Mouse (Mus musculus) monocyte, adult 2 months (primary cell): ENCODE results near the gene Rnf181.

ENCODE experiments used
- DNase-seq, 2 experiments: peaks; one replicate each; pipeline ENCODE4 v3.0.0; 2022; ENCODE audit warnings: low spot score in 2 of 2, low read depth in 1 of 2

Gene Rnf181

DNA sequence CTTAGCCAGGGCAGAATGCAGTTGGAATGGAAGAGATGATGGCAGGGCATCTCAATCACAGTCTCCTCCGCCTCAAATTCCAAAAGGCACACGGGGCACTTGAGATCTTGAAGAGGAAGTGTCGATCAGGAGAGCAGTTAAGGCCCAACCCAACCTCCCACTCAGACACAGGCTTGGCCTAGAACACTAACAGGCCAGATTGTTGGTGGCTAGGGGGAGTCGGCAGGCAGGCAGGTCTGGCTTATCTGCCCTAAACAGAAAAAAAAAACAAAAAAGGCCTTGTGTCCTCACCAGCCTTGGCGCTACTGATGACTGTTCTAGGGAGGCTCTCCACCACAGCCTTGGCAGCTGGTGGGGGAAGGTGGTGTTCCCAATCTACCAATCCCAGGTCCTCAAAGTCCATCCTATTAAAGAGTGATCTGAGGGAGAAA lies 5.6 kb downstream of the Rnf181 start:
- DNase-seq, result no peak

DNA sequence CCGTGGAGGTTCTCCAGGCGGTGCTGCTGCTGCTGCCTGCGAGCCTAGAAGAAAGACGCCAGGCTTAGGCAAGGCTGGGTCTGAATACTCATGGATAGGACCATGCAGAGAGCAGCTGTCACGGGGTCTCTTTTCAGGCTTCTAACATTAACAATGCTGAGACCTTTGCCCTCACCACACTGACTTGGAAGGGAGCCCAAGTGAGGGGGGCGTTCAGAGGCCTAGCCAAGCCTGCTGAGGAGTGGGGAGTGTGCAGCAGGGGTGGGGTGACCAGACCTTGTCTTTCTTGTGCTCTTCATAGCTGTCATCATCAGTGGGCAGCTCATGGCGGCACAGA lies 6.2 kb downstream of the Rnf181 start:
- no peak for DNase-seq

DNA sequence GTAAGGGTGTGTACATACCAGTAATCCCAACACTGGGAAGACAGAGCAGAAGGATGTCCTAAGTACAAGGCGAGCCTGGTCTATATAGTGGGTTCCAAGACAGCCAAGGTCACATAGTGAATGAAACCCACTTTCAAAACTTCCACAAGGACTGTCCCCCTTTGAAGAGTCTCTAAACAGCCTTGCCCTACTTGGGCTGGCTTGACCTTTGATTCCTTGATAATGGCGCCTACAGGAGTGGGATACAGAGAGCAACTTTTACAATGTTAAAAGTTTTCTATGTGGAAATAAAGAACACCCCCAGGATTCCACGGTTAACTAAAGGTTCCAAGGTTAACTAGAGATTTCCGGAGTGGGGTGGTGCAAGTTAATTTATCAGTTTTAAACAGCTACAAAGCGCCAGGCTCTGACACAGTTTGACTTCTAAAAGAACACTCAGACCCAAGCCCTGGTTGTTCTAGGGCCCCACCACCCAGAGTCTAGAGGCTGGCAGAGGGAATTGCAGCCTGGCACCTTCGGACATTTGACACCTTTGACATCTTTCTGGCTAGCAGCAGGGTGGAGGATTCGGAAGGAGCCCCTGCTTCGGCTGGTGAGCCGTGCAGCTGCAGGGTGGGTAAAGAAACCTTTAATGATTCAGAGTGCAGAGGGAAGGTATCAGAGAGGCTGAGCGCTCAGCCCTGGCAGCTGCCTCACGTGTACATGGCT lies 6.7 kb downstream of the Rnf181 start:
- no peak for DNase-seq

DNA sequence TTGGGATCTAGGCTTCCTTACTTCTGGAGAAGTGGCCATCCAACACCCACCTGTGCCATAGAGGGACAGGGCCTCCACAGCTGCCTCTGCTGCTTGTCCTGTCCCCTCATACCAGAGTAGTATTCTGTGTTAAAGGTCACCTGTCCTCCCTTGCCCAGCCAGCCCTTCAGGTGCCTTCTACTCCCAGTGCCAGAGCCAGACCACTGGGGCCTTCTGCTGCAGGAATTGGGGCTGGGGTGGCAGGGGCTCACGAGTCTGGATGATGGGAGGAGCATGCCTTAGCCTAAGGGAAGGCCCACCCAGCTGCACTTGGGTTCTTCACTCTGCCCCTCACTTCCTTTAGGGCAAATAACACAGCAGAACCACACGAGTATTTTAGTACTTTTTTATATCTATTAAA lies 7.4 kb downstream of the Rnf181 start:
- no peak for DNase-seq

DNA sequence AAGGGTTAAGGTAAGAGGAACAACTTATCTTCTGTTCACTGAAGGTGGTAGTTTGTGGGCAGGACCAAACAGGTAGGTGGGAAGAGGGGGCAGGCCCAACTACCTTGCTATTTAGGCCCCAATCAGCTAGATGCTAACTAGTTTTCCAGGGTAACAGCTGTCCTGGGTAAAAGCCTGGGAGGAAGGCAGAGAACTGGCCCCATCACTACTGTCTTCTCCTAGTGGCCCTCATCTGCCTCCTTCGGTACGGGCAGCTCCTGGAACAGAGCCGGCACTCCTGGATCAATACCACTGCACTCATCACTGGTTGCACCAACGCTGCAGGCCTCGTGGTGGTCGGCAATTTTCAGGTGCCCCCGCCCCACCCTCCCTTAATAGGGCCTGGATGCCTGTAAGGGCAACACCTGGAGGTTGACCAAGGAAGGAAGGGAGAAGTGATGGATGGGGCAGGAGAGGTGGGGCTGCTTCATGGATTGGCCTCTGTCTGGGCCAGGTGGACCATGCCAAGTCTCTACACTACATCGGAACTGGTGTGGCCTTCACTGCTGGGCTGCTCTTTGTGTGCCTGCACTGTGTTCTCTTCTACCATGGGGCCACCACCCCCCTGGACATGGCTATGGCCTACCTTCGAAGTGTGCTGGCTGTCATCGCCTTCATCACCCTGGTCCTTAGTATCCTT lies 8.5 kb downstream of the Rnf181 start:
- DNase-seq, result no peak

DNA sequence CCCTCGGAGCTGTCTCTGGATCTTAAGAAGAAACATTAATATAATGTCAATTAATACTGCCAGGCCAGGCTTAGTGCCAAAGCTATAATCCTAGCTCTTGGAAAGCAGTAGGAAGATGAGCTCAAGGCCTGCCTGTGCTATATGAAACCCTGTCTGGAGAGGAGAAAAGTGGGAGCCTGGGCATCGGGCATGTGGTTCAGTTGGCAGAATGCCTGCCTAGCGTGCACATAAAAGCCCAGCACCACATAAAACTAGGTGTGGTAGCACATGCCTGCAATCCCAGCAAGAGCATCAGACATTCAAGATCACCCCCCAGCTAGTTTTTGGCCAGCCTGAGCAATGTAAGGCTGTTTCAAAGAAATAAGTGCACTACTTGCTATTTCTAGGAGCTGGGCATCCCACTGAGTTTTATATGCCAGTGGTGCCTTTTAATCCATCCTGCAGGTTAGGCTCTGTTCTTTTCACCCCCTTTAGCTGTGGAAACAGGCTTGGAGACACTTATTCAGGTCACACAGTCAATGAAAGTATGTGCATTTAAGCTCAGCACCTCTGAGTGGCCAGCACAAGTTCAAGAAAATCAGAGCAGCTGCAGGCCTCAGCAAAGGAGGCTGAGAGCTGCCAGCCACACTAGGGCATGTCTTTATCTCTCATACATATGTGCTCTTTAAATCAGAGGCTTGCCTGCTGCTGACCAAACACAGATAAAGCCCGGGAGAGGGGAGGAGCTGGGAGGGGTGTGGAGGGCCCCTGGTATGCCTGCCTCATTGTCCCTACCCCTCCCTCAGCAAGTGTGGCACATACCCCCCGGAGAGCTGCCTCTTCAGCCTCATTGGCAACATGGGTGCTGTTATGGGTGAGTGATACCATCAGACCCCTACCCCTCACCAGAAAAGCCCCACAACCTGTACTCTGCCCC lies 9.3 kb downstream of the Rnf181 start:
- DNase-seq, result no peak

DNA sequence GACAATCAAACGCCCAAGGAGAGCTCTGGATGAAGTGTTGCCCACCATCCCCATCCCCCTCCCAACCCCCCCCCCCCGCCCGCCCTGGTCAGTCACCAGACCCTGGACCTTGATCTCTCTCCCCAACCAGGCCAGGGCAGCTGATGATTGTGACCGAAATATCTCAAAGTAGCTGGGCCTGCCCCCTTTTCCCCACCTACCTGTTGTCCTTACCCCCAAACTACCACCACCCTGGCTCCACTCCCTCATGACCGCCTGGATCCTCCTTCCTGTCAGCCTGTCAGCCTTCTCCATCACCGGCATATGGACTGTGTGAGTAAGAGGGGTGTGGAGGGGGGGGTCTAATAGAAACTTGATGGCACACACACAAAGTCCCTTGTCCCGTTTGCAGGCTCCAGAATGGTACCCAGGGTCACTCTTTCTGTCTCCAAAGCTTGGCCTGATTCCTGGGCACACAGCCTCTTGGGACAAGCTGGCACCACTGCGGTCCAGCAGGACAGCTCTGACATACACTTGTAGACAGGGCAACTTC lies 10.7 kb downstream of the Rnf181 start:
- no peak for DNase-seq

DNA sequence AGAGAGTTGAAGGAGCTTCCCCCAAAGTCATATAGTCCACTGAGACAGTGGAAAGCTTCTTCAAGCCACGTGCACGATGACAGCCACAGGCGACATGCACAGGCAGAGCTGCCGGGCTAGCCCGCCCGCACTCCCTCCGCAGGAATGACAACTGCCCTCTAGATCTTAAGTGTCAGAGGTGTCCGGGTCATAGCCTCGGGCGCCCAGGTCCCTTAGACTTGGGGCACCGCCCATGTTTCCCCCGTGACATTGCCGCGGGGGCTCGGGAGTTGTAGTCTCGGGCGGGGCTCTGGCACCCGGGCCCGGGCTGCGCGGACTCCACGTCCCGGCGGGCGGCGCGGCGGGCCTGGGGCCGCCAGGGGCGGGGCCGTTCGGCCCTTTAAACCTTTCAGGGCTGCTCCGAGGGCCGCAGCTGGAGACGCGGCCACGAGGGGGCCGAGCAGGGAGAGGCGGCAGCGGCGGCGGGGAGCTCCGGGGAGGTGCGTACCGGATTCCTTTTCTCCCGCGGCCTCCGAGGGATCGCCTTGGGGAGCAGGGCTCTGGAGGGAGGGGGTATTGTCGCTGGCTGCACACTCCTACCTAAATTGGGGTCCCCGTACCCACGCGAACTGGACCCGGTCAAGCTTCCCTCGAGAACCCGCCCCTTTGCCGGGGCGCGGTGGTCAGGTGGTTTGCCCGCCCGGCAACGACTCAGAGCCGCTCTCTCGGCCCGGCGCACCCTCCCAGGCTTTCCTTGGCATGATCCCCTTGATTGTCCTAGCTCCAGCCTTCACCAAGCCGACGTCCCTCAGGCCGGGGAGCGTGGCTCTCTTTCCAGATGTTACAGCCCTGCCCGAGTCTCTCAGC lies 11.5 kb downstream of the Rnf181 start, which contains the start of gene Tmem150a:
Tmem150a (plus strand) TSS at position 382 of the 846 bp plus-strand sequence.
- DNase-seq, result peak in 1 of 2 experiments; percentile 9

DNA sequence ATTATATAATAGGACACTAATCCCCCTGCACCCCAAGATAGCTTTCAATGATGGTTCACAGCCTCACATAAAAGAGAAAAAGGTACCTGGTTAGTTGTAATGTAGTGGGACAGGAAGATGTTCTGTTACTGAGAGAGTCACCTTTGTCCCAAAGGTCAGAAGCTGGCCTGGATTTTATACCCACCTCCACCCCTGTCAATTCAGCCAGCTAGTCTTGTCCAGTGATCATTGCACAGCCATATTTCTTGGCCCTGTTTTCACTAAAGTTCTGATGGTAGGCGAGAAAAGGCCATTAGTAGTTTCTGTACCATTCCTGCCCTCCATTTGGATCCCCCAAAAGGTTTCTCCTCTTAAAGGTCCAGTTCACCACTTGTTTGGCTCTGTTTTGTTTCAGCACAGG lies 12.7 kb downstream of the Rnf181 start:
- DNase-seq, result no peak

DNA sequence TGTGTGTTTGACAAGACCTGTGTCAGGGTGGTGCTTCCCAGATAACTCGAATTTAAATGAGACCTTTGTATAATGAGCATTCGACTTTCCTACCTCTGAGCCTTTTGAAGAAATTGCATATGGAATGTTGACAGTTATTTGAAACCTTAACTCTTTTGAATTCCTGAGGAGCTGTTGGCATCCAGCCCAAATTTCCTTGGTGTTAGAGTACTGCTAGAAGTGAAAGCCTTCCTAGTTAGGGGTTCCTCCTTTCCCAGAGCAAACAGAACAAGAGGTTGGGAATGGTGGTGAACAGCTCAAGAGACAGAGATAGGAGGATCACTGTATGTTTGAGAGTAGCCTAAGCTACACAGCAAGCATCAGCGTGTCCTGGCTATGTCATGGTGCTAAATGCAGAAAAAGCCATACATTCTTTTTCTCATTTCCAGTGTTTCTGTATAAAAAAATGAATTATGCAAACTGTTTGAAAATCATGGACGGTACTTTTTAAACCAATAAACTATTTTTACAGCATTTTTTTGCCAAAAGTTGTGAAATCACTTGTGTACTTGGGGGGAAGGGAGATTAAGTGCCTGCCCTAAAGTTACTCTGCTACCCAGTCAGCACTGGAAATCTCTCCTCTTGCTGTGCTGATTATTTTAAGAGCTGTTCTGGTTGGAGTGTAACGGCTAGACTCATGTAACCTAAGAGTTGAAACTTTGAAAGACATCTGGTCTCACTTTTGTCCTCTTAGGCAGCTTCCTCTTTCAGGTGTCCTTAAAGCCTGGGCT lies 13.9 kb downstream of the Rnf181 start:
- DNase-seq, result no peak

DNA sequence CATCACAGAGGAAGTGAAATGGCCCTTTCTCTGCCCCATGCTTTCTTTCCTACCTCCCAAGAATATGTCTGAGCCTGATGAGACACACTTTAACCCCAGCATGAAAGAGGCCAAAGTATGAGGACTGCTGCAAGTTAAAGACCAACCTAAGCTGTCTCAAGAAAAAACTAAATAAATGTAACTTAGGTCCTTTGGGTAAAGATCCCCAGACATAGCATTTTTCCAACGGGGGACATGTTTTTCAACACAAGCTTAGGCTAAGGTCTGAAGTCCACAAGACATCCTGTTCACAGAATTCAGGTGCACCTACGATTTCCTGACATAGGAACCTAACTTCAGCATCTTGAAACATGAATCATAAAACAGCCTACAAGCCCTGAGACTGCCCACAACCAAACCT lies 16.5 kb downstream of the Rnf181 start:
- DNase-seq, result no peak

DNA sequence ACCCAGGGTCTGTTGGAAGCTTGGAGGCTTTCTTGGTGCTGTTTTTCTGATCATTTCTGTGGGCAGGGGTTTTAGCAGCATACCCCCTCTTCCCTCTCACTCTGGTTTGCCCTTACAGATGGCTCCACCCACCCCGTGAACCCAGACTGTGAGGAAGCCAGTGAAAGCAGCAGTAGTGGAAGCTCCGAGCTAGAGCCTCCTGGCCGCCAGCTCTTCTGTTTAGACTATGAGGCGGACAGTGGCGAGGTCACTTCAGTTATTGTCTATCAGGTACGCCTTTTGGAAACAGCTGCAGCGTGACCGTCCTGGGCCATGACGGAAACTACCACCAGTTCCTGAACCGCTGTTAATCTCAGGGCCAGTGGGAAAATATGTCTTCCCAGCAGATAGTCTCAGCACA lies 18.3 kb downstream of the Rnf181 start:
- no peak for DNase-seq

DNA sequence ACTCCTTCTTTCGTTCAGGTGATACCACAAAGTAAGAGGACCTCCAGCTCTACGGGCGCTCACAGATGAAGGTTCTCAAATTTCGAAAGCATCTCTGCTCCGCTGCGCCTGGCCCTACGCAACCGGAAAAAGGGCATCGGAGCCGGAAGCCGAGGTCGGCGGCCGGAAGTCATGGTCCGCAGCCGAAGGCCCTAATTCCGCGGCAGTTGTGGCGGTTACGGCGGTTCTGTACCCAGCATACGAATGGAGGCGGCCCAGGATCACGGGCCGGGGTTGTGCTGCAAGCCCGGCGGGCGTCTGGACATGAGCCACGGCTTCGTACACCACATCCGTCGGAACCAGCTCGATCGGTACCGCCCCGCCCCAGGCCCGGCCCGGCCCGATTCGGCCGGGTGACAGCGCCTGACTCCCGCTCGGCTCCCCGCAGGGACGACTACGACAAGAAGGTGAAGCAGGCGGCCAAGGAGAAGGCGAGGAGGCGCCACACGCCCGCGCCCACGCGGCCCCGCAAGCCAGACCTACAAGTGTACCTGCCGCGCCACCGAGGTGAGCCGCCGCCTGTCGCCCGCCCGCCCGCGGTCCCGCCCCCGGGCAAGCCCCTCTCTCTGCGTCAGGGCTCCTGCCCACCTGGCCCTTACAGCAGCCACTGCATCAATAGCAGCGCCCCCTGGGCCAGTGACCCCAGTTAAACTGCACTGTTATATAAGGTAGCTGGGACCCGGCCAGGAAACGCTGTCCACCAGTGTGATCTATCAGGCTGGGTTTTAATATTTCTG lies 19.4 kb downstream of the Rnf181 start, which contains the start of gene 0610030E20Rik:
0610030E20Rik (plus strand) TSS at position 152 of the 776 bp plus-strand sequence.
- DNase-seq, result peak in 1 of 2 experiments; percentile 52

DNA sequence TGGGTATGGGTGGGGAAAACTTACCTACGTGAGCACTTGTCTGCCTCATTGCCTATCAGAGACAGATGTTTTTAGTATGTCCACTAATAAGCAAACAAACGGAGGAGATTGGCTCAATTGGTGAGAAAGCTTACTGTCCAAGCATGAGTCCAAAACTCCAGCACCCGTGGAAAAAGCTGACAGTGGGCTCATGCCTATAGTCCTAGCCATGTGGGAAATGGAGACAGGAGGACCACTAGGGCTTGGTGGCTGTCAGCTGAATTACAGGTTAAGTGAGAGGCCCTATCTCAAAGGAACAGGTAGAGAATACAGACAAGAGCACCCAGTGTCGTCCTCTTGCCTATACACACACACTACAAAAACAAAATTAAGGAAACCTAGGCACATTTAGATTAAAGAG lies 20.5 kb downstream of the Rnf181 start:
- no peak for DNase-seq

DNA sequence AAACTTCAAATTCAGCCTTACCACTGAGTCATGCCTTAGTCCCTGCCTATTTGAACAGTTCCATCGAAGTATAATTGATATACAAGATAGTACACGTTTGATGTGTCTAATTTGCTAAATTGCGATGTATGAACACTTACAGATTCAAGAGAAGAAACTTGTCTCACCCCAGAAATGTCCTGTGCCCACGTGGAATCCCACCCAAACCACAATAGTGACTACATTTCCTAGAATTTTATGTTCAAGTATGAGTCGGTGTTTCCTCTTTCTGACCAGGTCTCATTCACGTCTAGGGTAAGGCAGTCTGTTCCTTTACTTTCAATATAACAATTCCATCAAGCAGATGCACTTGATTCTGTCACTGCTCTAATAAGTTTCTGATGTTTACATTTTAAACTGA lies 21.1 kb downstream of the Rnf181 start:
- DNase-seq, result no peak

DNA sequence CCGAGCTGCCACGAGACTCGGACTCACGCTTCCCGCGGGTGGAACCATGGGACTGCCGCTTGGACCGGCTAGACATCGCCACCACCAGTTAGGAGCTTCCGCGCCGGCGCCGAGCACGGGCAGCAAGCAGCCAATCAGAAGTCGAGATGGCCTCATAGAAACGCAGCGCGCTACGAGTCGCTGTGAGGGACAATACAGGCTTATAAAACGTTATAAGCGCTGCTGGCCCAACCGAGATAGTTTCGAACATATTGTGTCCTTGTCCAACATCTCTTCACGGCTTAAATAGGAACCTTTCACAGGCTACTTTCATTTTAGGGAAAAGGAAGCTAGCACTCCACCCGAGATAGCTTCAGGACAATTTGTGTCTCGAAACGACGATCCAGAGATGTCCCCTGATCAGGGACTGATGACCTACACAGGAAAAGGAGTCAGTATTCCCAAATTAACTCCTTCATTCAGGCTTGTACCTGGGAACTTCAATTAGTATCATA lies 21.6 kb downstream of the Rnf181 start, which contains the start of gene Usp39:
Usp39 (minus strand) TSS at position 111 of the 494 bp plus-strand sequence.
- peak; percentile 72 to 77 for DNase-seq

DNA sequence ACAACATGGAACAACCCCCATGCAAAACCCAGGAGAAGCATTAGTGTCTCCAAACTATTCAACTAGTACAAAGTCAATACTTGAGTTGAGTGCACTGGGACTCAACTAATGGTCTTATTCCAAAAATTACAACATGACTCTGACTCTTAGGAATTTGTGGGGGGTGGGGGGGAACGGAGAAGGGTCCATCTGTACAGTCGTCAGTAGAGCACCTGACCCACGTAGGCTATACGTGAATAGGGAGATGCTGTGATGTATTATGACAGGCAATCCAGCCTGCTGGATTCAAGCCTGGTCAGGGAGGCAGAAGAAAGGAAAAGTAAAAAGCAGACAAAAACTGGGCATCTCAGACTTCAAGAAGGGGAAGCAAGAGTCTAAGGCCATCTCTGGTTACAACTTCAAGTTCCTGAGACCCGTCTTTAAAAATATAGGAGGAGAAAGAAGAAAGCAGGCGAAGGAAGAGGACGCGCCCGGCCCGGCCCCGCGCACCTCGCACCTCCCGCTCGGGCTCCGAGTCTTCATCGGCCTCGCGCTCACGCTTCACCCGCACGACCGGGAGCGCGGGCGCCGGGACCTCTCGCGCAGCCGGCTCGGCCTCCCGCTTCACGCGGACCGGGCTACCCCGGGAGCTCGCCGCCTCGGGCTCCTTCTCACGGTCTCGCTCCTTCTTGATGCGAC lies 22.2 kb downstream of the Rnf181 start:
- DNase-seq, result no peak

DNA sequence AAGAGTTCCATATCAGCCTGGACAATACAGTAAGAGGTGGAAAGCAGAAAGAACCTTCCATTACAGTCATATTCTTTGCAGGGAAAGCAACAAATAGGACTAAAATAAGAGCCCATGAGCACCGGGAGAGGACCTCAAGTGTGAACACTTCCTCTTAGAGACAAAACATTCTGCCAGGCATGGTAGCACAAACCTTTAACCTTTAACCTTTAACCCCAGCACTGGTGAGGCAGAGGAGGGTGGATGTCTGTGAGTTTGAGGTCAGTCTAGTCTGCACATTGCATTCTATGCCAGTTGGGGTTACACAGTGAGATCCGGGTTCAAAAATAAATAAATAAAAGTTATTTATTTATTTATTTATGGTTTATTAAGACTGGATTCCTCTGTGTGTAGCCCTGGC lies 26.3 kb downstream of the Rnf181 start:
- DNase-seq, result no peak
